Mouse (Mus musculus) spleen, adult 2 months (tissue): ENCODE data around the gene Lmcd1. TPM values are rescaled to one million over a fixed set of nuclear protein-coding genes. Genes with fewer than 3 reads are reported as not detected.
A peak's percentile ranks its signal among the peaks of the same experiment; 100 is the strongest.
"Not testable (repeated sequence)": the region's sequence is repeated elsewhere in the genome, so short reads cannot be mapped to it uniquely, and the experiment has no call there.

Experiments used
- DNase-seq, 2 experiments: peaks; one replicate each; pipeline versions ENCODE4 v3.0.0 to v3.0.0-alpha.2; 2012 to 2021; ENCODE audit warnings: low spot score in 2 of 2, low read depth in 1 of 2
- H3K27ac ChIP-seq: fragments of 200-500 bp; 2 replicates; pipeline ENCODE4 v1.5.1; 2012; ENCODE audit warnings: low read length, inconsistent platforms; ENCODE audit not compliant: insufficient read depth
- H3K27me3 ChIP-seq: fragments of 200-500 bp; 2 replicates; pipeline ENCODE4 v1.6.1; 2012; ENCODE audit warnings: mild to moderate bottlenecking, moderate library complexity, low read length, inconsistent platforms; ENCODE audit not compliant: control insufficient read depth, insufficient read depth
- H3K36me3 ChIP-seq: fragments of 200-500 bp; 2 replicates; pipeline ENCODE4 v1.6.1; 2012; ENCODE audit warnings: mild to moderate bottlenecking, low read length, inconsistent platforms; ENCODE audit not compliant: control insufficient read depth, insufficient read depth
- H3K4me1 ChIP-seq: fragments of 200-500 bp; 2 replicates; pipeline ENCODE4 v1.6.1; 2011; ENCODE audit warnings: inconsistent platforms; ENCODE audit not compliant: control insufficient read depth, insufficient read depth, insufficient read length
- H3K4me3 ChIP-seq: fragments of 200-500 bp; 2 replicates; pipeline ENCODE4 v1.5.1; 2011; ENCODE audit warnings: mild to moderate bottlenecking, inconsistent platforms; ENCODE audit not compliant: insufficient read depth, insufficient read length; ENCODE audit errors: extremely low read depth
- CTCF ChIP-seq: fragments of 200-500 bp; IDR thresholded peaks from 2 replicates; pipeline ENCODE4 v1.5.1; 2011; ENCODE audit warnings: mild to moderate bottlenecking, inconsistent platforms; ENCODE audit not compliant: insufficient read depth, insufficient read length, insufficient replicate concordance; ENCODE audit errors: extremely low read depth
- POLR2A ChIP-seq: fragments of 200-500 bp; IDR thresholded peaks from 2 replicates; pipeline ENCODE4 v1.6.1; 2011; ENCODE audit warnings: low read depth, low read length, inconsistent platforms
- WGBS: fragments of 180-500 bp; shearing (Covaris S2); methylation state at CpG from one replicate; pipeline ENCODE4 v1.1.7; 2018; 5-methylcytosine and 5-hydroxymethylcytosine counted together
- polyA plus RNA-seq: library from polyadenylated mRNA; depleted of rRNA; stranded (reverse); fragments of >200 nt; gene quantifications from 2 replicates; pipeline ENCODE4 v1.2.3, GENCODE M21; 2012; rRNA removed

The Lmcd1 gene
- 7.0 and 7.7 TPM in 2 replicates for polyA plus RNA-seq

DNA sequence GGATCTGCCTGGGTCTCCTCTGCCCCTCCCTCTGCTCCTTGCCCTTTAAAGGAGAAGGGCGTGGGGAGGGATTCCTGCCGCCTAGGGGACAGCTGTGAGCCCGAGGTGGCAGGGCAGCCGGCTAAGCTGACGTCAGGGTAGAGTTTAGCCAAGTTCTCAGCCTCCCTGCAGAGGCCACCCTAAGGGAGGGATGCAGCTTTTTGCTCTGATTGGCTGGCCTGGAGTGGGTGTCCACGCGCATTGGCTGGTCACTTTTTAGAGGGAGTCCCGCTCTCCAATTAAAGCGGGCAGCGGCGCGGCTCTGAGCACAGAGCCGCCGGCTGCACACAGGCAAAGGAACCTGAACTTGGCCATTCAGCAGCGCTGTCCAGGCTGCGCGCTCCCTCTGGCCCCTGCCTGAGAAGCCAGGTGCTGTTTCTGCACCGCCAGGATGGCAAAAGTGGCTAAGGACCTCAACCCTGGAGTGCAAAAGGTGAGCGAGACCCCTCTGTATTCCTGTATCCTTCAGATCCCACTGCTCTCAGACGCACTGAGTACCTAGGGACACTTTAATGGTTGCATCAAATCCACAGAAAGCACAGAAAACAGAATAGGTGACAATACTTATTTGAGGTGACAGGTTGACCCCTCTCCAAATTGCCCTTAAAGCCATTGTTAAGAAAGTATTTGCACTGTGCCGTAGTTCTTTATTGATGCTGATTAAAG, at the start of gene Lmcd1:
TSS of gene Lmcd1 (plus strand) at position 258 of the 705 bp plus-strand sequence.
- DNase-seq: peak in 1 of 2 experiments; percentile 37
- Histone ChIP-seq H3K27ac (peak within 1 kb of the TSS; percentile 56; the same call in 1 of the 2 replicates), H3K4me3 (peak within 1 kb of the TSS; percentile 33; the same call in 1 of the 2 replicates), H3K36me3 (no peaks in the 10 kb centered on the region), H3K4me1 (no peaks in the 10 kb centered on the region), H3K27me3 (no peaks in the 10 kb centered on the region)
- WGBS: 3% methylated on average over 21 of the region's 21 CpGs
- TF ChIP-seq POLR2A: no peak; the same call in 1 of the 2 replicates

GRCm38 (mm10) chr6:112223877-112224632, 49.5 kb upstream of the Lmcd1 start:
- Histone ChIP-seq H3K4me1 (no peaks in the 10 kb centered on the region), H3K36me3 (no peaks in the 10 kb centered on the region), H3K27me3 (no peaks in the 10 kb centered on the region), H3K4me3 (no peak overlapping the region), H3K27ac (no peak overlapping the region)
- no peak for TF ChIP-seq POLR2A
- no peak for TF ChIP-seq CTCF
- 73% methylated on average over 13 of the region's 13 CpGs for whole genome bisulfite sequencing
- DNase-seq: no peak

GRCm38 (mm10) chr6:112236775-112237174, 36.8 kb upstream of the Lmcd1 start:
- TF ChIP-seq POLR2A: no peak
- no peak for TF ChIP-seq CTCF
- Histone ChIP-seq H3K36me3 (no peaks in the 10 kb centered on the region), H3K4me1 (no peaks in the 10 kb centered on the region), H3K4me3 (no peak overlapping the region), H3K27me3 (no peaks in the 10 kb centered on the region), H3K27ac (no peak overlapping the region)
- 84% methylated on average over 1 of the region's 1 CpGs for WGBS
- no peak for DNase-seq

DNA sequence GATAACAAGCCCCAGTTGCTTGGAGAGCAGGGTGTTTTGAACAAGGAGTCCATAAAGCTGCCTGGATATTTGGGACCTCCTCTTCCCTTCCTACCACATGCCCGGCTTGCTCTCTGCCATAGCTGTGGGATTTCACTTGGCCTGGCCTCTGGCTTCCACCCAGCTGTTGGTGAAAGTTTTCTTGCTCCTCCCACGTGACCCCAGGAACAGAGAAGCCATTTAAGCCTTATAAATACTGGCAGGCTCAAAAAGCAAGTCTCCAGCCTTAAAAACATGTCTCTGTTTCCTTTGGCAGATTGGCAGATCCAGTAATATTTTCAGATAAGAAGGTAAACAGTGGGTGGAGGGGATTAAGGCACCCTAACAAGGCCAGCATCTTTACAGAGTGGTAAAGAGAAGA, 31.3 kb upstream of the Lmcd1 start:
- no peak for TF ChIP-seq CTCF
- Histone ChIP-seq H3K27ac (no peak overlapping the region), H3K4me1 (no peaks in the 10 kb centered on the region), H3K4me3 (no peak overlapping the region), H3K36me3 (no peaks in the 10 kb centered on the region), H3K27me3 (no peaks in the 10 kb centered on the region)
- WGBS: 70% methylated on average over 2 of the region's 2 CpGs
- no peak for DNase-seq

DNA sequence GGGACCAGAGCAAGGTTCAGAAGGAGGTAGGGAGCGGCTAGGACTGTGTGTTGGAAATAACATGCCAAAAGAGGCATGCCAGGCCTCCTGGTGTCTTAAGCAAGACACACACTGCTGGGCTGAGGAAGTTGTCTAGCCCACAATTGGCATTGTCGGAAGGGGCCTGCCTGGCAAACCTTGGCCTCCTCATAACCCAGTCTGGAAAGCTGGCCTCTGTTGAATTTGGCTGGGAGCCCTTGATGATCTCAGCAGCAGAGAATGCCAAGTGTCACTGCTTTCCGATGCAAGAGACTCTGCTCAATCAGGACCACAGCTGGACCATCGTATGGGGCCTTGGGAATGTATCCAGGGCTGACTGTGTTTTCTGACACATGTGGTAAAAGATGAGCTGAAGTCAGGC, 27.9 kb upstream of the Lmcd1 start:
- TF ChIP-seq POLR2A: no peak
- no peak for TF ChIP-seq CTCF
- no peaks in the 10 kb centered on the region for H3K4me1 ChIP-seq
- 78% methylated on average over 4 of the region's 4 CpGs for WGBS
- H3K36me3 ChIP-seq: no peaks in the 10 kb centered on the region
- H3K27me3 ChIP-seq: no peaks in the 10 kb centered on the region
- DNase-seq: peak in 1 of 2 experiments; percentile 5
- no peak overlapping the region; the same call in 1 of the 2 replicates for H3K27ac ChIP-seq
- H3K4me3 ChIP-seq: no peak overlapping the region

DNA sequence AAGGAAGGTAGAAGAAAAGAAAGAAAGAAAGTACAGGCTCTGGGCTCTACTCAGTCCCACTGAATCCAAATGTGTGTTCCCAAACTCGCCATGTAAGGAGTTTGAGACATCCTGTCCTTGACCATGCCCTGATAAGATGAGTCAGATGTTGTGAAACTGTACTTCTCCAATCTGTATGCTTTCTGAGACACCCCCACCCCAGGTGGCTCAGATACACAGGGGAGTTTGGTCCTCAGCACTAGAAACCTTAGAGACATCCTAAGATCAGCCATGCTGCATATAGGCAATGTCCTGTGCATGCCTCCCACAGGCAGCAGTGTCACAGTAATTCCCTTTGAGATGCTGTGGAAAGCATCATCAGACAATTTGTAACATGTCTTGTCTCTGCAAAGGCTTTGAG, 26.9 kb upstream of the Lmcd1 start:
- Histone ChIP-seq H3K4me1 (no peaks in the 10 kb centered on the region), H3K4me3 (no peak overlapping the region), H3K27ac (no peak overlapping the region), H3K27me3 (no peaks in the 10 kb centered on the region), H3K36me3 (no peaks in the 10 kb centered on the region)
- TF ChIP-seq CTCF (no peak), POLR2A (no peak)
- DNase-seq: no peak
- 57% methylated on average over 1 of the region's 1 CpGs for WGBS

DNA sequence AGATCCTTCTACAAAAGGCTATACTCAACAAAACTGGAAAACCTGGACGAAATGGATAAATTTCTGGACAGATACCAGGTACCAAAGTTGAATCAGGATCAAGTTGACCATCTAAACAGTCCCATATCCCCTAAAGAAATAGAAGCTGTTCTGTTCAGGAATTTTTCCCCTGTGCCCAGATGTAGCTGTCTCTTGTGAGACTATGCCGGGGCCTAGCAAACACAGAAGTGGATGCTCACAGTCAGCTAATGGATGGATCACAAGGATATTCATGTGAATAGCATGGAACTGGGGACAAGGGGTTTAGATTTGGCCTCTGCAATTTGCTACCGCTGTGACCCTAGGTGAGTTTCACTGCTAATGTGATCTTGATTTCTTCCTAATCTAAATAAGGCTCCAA, 19.6 kb upstream of the Lmcd1 start:
- WGBS: 86% methylated on average over 3 of the region's 3 CpGs
- H3K27me3 ChIP-seq, H3K4me1 ChIP-seq, H3K27ac ChIP-seq, DNase-seq, H3K36me3 ChIP-seq, H3K4me3 ChIP-seq: not testable (repeated sequence)
